Mouse (Mus musculus) G1E (cell line): ENCODE measurements around the gene Fbxo39.

ENCODE experiments used
- CTCF ChIP-seq: IDR thresholded peaks from 2 replicates; pipeline ENCODE4 v1.5.1; 2012; ENCODE audit warnings: low read depth, low read length, inconsistent platforms, mixed read lengths
- POLR2AphosphoS5 ChIP-seq: IDR thresholded peaks from 2 replicates; pipeline ENCODE4 v1.6.1; 2012; ENCODE audit warnings: low read depth, low read length, inconsistent platforms; ENCODE audit not compliant: insufficient replicate concordance
- TAL1 ChIP-seq: conservative IDR thresholded peaks from 2 replicates; pipeline ENCODE4 v1.6.1; 2012; ENCODE audit warnings: low read depth, low read length, inconsistent platforms, mixed read lengths

- TF ChIP-seq CTCF (no peak), TAL1 (no peak), POLR2AphosphoS5 (no peak)
These were observed at the start of gene Fbxo39 for GRCm38 (mm10) chr11:72314151-72314895.
